Mouse (Mus musculus) gonadal fat pad, adult 2 months (tissue): ENCODE results near the gene Rubcnl. TPM values are rescaled to one million over a fixed set of nuclear protein-coding genes. Genes with fewer than 3 reads are reported as not detected.

Experiments
- DNase-seq: peaks from one replicate; pipeline ENCODE4 v3.0.0-alpha.2; 2012; ENCODE audit warnings: low read depth
- polyA plus RNA-seq: library from polyadenylated mRNA; depleted of rRNA; stranded (reverse); fragments of >200 nt; gene quantifications from 2 replicates; pipeline ENCODE4 v1.2.3, GENCODE M21; 2012

Rubcnl gene
- polyA plus RNA-seq, 1 experiment: 0.86 TPM

DNA sequence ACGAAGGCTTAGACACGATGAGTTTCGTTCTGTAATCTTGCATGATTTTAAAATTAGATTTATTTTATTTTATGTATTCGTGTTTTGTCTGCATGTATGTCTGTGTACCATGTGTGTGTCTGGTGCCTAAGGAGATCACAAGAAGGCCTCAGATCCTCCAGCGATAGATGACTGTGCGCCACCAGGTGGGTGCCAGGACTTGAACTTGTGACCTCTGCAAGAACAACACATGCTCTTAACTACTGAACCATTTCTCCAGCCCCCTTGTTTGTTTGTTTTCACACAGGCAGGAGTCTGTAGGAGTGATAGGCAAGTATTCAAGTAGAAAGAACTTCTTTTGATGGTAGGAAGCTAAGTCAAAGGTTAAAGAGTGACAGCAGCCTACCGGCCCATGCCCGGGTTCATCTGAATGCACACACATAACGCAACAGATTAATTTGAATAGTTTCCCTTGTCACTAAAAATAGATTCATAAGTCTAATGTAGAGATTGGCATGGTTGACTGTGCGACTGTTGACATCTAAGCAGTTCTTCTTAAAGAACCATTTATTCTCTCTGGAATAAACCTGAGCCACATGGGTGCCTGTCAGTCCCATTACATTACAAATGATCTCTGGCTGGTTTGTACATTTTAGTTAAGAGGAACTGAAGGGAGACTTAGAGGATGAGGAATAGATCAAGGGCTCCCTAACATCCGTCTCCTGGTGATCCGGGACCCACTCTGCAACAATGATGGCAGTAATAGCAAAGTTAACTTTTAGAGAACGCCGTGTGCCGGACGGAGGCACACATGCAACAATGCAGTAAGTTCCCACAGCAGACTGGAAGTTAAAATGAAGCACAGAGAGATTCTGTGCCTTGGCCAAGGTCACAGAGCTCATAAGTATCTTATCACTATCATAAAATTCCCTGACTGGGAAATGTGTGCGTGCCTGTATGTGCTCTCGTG, 2.3 kb downstream of the Rubcnl start:
- DNase-seq: no peak

GRCm38 (mm10) chr14:75018829-75019228, 3.0 kb downstream of the Rubcnl start:
- no peak for DNase-seq

GRCm38 (mm10) chr14:75020581-75021253, 4.9 kb downstream of the Rubcnl start:
- DNase-seq: no peak

GRCm38 (mm10) chr14:75022522-75022921, 6.7 kb downstream of the Rubcnl start:
- DNase-seq: no peak

DNA sequence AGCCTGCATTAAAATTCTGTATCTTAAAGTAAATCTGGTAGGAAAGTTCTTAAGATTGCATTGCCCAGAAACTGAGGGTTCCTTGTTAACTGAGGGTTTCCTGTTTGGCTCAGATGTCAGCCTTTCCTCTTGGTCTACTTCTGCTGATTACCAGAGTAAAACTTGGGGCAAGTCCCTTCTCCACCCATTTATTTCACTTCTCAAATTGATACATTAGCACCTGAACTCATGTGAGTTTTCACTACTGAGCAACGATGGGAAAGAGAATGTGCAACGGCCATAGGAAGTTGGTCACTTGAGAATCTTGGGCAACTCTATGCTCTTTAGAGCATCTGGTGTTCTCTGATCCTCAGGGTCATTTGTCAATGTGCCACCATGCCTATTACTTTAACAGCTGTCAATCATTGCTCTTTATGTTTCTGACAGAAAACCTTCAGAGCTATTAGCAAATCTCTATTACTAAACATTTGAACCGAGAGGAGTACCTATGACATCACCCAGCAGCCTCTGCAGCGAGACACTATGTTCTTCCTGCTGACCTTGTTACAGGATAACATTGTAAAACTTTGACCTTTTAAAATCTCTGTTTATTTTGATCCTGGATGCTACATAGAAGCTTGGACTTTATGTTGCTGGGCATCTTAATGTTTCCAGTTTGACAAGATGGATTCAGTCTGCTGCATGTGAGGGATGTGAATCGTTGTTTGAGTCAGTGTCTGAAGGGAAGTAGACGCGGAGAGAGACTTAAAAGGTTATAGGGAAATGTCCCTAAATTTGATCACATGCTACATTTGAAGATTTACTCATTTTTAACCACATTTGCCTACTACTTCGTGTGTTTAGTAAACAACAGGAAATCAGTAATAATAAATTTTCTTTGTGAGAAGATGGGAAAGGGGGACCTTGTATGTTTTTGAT, 9.2 kb downstream of the Rubcnl start:
- no peak for DNase-seq

DNA sequence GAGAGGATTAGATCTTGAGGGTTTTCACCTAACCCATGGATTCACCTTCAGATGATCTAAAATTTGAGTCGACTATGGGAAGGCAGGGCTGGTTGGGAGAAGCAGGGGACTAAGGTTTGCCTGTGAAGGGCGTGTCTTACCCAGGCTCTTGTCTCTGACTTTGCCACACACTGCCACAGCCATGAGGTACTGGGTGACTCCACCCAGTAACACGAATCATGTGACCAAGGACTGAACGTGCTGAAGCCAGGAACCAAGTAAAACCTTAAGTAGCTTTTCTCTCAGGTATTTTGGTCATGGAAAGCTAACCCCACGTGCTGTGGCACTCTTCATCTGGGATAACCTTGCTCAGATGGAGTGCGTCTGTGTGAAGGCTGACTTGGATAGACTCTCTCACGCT, 14.9 kb downstream of the Rubcnl start:
- no peak for DNase-seq

DNA sequence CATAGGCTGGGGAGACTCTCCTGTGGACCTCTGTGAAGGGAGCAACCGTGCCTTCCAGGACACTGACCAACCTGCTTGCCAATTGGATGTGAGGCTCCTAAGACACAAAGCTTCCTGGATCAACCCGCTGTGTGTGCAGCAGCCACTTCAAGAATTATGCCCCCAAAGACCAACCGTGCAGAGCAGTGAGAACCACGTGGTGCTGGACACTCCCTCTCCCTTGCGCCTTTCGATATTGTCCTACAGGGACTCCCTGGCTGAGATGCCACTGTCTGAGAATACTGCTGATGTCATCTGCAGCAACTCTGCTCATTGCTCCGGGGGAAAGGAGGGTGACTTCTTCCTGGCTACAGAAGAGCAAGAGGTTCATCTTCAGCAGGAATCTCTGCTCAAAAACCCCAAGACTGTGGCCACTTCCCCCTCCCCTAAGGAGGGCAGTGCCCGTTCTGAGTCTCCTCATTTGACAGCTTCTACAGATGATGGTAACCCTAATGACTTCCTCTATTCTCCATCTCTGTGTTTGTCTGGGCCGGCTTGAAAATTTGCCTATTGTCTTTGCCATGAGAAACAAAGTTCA, 16.3 kb downstream of the Rubcnl start:
- DNase-seq: no peak

DNA sequence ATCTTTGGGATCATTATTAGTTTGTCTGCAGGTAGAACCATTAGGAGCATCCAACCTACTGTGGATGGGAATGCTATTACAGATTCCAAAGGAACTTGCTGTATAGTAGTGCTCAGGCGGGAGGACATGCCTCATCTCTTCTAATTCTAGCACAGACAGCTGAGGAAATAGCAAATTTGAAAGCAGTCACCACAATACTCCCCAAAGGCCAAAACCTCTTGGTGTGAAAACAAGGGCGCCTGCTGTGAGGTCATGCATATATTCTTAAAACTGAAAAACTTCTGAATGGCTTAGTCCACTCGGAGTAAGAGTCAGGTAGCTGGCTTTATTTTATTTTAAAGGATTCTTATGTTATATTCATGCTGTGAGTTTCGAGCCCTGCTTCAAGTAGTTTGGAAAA, 16.9 kb downstream of the Rubcnl start:
- DNase-seq: no peak

- no peak for DNase-seq
Measured at GRCm38 (mm10) chr14:75034240-75034639, 18.4 kb downstream of the Rubcnl start.

- no peak for DNase-seq
Measured at GRCm38 (mm10) chr14:75035431-75035830, 19.6 kb downstream of the Rubcnl start.

DNA sequence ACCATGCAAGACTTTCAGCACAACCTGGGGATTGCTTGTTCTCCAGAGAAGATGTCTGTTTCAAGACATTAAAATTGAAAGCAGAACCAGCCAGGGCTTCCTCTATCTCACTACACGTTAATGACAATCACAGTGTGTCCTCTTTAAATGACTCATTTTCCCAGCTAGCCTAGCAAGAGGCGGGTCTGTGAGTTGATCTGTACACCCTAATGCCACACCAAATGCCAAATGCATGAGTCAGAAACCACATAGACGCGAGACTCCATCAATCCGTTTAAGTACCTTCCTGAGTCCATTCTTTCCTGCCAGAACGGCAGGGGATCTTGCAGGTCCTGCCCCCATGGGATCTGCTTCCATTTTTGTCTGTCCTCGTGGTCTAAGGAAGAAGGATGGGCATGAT, 29.4 kb downstream of the Rubcnl start:
- DNase-seq: no peak

GRCm38 (mm10) chr14:75052451-75052850, 36.6 kb downstream of the Rubcnl start:
- DNase-seq: no peak

DNA sequence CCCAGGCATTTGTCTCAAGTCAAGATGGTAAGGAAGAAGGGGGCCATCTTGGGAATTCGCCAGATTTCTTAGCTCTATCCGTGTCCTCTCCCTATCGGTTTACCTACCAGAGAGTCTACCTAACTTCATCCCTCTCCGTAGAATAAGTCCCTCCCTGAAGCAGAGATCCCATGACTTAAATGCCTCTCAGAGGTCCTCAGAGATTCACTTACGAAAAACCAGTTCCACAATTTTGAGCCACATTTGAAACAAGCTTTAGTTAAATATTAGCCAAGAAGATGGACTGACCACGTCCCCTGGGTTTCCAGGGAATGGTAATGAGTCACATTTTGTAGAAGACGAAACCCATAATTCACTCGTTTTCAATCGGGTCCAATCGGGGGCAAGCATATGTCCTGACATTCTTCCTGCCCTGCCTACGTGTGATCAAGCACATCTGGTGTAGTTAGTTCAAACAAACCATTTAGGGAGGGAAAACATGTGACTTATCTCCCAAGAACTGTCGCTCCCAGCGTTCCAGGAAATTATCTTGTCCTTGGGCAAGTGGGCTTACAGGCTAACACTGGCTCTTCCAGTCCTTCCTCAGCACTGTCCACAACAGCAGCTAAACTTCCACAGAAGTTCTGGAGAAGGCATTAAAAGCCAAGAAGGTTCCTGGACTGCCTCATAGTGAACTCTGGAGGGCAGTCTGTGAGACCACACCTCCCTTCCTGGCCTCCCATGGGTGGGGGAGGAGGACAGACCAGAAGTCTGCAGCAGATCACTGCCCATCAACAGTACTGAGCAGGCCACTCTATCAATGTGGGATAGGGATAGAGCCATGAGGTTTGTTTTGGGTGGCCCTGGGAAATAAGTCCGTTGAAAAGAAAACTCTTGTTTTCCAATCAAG, 38.9 kb downstream of the Rubcnl start:
- no peak for DNase-seq

GRCm38 (mm10) chr14:75056861-75057431, 41.1 kb downstream of the Rubcnl start:
- no peak for DNase-seq

DNA sequence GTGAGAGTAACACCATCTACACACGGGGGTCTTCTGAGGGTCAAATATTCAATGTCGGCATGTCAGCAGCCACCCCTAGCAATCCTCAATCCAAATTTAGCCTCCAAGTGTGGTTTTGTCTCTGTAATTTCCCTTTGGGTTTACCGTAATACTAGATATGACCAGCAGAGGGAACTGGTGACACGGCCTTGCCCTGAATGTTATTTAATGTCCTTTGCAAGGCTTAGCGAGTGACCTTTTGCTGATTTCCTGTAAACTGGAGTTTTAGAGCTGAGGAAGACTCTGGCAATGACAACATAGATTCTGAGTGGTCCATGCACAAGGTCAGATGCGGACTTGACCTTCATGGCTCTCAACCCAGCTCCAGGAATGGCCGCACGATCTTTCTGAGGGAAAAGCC, 44.7 kb downstream of the Rubcnl start:
- DNase-seq: no peak

- DNase-seq: no peak
Measured at GRCm38 (mm10) chr14:75063936-75064335, 48.1 kb downstream of the Rubcnl start.

DNA sequence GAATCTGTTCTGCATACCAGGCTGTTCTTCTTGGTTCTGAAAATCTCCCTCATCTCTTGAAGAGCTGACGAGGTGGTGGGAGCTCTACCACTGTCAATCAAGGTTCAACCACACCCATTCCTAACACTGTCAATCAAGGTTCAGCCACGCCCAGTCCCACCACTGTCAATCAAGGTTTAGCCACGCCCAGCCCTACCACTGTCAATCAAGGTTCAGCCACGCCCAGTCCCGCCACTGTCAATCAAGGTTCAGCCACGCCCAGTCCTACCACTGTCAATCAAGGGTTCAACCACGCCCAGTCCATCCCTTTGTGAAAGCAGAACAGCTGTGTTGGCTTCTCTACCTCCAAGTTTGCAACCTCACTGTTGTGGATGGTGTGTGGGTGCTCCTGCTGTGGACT, 48.7 kb downstream of the Rubcnl start:
- no peak for DNase-seq

DNA sequence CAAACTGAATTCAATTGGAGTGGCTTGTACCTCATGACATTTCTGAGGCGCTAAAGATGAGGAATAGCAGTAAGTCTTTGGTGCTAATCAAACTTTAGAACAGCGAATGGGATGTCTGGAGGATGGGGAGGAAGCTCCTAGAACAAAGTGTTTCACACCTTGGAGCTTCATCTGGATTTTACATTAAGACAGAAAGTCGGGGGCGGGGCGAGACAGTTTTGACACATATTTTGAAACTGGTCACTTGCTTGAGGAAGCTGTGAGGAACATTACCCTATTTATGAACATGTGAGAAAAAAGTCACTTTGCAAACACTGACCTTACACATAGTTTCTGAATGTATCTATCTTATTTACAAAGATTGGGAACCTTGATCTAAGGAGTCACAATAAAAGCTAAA, 49.4 kb downstream of the Rubcnl start:
- DNase-seq: no peak

GRCm38 (mm10) chr14:75068430-75069112, 52.7 kb downstream of the Rubcnl start:
- DNase-seq: no peak
